Mouse (Mus musculus) yolk sac, embryonic 10.5 days (tissue): ENCODE data around the gene 1700001O22Rik.

Experiments used
- DNase-seq: peaks from one replicate; pipeline ENCODE4 v3.0.0-alpha.2; 2017; ENCODE audit warnings: low spot score

The 1700001O22Rik gene

DNA sequence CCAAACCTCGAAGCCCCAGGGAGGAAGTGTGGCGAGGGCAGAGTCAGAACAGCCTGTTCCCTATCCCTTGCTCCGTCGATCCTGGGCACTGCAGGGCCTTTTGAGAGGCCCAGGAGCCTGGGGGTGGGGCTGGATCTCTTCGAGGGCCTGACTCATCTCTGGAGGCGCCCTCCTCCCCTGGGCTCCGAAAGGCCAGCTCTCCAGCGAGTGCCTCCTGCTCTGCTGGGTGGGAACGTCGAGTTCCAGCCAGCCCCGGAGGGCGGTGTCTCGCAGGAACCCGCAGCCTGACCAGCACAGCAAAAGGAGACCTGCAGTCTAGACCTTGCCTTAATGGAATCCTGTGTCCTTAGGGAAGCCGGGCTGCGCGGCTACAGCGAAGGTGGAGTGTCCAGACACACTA is 50.2 kb downstream of the 1700001O22Rik start:
- peak; percentile 61 for DNase-seq

DNA sequence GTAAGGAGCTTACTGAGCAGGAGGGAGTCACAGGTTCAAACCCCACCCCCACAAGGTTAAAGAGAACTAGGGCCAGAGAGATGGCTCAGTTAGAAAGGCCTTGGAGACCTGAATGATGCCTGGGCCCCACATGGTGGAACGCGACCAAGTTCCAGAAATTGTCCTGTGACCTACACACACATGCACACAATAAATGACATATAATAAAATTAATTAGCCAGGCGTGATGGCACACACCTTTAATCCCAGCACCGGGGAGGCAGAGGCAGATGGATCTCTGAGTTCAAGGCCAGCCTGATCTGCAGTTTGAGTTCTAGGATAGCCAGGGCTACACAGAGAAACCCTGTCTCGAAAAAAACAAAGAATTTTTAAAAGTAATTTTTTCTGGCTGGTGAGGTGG is 51.0 kb downstream of the 1700001O22Rik start:
- DNase-seq = no peak

DNA sequence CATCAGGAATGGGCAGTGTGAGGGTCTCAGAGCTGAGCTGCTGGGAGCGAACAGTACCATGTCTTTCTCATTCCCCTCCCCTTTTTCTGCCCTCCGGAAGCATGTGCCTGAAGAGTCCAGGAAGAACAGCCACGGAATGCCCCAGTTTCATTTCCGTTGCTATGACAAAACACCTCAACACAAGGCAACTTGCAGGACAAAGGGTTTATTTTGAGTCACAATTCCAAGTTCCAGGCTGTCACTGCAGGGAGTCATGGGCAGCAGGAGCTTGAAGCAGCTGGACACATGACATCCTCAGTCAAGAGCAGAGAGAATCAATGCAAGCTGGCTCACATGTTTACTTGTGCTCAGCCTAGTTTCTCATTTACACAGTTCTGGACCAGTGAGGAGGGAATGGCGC is 53.4 kb downstream of the 1700001O22Rik start:
- DNase-seq = peak; percentile 24

DNA sequence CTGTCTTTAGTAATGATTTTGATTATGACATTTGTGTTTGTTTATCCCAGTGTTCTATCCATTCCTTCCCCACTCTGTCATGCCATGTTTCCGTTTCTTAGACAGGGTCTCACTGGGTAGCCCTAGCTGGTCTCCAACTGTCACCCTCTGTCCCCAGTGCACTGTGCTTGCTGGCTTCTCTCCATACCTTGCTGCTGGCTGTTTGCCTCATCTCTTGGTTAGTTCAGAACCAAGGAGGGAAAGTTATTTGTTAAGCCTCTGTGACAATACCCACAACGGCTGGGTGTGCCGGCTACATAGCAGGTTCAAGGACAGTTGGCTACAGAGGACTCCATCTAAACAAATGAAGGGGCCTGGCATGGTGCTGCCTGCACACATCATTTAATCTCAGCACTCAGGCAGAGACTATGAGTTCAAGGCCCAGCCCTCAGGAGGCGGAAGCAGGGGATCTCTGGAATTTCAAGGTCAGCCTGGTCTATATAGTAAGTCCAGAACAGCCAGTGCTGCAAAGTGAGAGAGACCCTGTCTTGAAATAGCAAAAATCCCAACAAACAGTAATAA is 55.8 kb downstream of the 1700001O22Rik start:
- DNase-seq = no peak
